Mouse (Mus musculus) gastrocnemius, adult 18-20 months (tissue): ENCODE results near the gene Igdcc3. TPM values are rescaled to one million over a fixed set of nuclear protein-coding genes. Genes with fewer than 3 reads are reported as not detected.

Experiments used
- DNase-seq: peaks from one replicate; pipeline ENCODE4 v3.0.0; 2021; ENCODE audit warnings: low spot score
- total RNA-seq, 2 experiments: library from RNA; stranded (reverse); gene quantifications; 2 replicates each; pipeline ENCODE4 v1.2.3; 2021

The Igdcc3 gene
- total RNA-seq, 2 experiments from 2014 or later: 0.21 to 0.32 TPM

DNA sequence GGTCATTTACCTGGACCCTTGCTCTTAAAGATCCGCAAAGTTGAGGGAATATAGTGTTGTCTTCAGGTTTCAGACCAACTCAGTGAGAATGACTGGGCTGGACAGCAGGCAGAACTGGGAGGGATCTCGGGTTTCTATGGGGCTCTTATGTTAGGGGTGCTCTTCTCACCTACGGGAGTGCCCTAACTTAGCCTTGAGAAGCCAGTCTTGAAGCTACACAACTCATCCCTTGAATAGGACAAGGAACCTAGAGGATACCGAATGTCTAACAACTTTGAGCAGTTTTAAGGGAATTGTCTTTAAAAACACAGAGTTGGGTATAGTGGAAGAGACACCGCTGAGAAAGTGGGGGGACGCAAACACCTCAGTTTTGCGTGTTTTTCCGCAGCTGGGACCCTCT is 498 bp upstream of the Igdcc3 start:
- DNase-seq: no peak

DNA sequence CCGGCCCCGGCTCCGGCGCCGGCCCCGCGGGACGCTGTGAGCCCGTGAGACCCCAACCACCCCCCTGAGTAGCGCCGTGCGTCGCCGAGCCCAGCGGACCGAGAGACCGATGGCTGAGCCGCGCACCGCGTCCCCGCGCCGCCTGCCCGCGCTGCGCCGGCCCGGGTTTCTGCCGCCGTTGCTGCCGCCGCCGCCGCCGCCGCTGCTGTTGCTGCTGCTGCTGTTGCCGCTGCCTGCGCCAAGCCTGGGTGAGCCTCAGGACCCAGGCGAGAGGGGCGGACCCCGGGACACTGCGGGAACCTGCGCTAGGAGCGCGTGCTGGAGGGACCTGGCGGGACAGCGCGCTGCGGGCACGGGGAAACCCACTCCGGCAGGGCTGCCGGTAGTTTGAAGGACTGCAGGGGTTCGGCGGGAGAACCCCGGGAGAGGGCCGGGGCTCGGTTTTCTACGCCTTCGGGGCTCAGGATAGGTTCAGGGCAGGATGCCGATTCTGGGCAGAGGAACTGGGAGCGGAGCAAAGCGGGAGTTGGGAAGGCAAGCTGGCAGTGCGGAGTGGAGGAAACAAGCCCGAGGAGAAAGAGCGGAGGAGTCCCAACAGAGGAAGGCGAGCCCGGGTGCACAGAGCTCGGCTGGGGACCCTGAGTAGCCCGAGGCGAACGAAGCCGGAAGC is 452 bp downstream of the Igdcc3 start:
- DNase-seq: peak; percentile 30

DNA sequence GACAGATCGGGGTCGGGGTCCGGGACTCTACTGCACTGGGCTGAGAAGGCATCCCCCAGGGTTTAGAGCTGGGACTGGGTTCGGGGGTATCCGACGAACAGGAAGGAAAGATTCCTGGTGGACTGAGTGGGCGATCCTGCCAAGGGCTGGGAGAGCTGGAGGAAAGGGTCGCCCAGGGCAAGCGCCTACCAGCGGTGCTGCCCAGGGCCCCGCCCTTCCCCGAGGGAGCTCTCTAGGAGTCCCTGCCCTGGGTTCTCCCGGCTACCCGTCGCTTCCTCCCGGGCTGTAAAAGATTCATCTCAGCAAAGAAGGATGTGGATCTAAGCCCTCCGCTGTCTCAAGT is 958 bp downstream of the Igdcc3 start:
- peak; percentile 21 for DNase-seq

DNA sequence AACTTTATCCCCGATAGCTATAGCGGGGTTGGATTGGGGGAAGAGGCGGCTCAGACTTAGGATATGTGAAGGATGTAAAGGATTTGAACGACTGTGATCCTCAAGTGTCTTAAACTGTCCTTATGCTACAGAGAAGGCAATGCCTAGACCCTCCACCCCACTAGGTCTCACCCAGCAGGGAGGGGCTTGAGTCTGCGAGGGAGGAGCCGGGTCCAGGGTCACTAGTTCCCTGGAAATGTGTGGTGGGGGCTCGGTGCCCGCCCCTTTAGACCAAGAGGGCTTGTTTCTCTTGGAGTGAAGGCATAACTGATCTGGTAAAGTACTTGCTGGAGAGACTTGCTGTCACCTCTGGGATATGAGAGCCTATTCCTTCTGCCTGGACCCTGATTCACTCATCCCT is 1.4 kb downstream of the Igdcc3 start:
- DNase-seq: no peak

DNA sequence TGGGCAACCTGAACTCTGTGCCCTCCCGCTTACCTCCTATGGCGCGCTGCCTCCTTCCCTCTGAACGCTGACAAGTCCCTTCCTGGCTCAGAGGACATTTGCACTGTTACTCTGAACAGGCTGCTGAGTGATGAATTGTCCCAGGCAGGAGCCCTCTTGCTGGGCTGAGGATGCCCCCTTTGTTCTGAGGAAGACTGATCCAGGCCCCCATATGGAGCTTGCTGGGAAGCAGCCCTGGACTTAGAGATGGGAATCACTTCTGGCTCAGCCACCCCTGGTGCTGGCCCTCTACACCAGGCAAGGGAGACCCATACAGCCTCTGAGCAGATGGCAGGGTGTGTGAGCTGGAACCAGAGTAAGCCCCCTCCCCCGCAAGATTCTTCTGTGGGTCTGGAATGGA is 5.0 kb downstream of the Igdcc3 start:
- no peak for DNase-seq

DNA sequence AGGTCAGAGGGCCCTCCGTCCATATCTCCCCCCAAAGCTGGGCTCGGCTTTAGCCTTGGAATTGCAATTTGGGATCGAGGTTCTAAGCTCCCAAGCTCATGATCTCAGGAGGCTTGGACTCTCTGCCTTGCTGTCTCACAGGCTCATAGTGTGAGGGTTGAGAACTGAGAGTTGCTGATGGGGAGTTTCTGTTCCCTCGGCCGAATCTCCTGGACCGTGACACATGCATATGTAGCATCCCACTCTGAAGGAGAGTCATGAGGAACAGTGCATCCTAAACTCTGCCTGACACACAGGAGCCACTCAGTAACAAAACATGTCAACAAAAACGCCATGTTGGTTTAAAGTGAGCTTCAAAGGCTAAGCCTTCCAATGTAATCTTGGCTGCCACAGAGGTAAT is 7.5 kb downstream of the Igdcc3 start:
- no peak for DNase-seq

DNA sequence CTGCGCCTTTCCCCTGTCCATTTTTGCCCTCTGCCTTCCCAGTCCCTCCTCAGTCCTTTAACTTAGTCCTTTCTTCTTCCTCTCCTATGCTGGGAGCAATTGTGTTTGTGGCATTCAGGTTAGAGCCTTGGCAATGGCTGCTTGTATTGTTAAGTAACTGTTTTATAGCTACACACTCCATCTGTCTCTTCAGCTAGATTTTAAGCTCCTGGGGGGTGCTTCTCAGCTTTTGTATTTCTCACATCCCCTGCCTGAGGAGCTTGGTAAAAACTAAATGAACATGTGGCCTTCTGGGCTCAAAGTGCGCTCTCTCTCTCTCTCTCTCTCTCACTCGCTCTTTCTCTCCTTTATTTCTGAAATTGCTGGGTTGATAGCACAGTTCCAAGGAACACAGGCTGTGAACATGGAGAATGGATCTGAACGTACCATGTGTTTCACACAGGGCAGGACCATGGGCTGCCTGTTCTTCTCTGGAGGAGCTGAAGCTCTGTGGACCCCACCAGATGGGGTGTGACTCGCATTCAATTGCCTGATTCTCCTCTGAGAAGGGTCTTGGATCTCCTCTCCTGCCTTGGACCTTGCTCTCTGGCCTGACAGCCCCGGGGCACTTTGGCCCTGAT is 11.8 kb downstream of the Igdcc3 start:
- no peak for DNase-seq

DNA sequence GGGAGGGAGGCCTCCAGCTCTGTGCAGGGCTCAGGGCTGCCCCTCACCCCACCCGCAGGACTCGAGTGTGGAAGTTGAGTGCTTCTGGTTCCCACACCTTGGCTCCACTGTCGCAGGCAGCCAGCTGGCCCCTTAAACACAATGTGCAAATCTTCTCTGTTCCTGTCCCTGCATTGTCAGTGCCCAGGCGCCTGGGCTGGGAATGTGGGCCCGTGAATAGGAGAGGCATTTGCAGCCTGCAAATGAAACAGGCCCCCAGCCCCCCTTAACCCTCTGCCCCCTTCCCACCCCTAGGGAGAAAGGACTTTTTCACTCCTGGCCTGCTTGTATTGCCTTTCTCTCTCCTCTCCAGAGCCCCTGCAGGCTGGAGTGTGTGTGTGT is 12.3 kb downstream of the Igdcc3 start:
- no peak for DNase-seq

DNA sequence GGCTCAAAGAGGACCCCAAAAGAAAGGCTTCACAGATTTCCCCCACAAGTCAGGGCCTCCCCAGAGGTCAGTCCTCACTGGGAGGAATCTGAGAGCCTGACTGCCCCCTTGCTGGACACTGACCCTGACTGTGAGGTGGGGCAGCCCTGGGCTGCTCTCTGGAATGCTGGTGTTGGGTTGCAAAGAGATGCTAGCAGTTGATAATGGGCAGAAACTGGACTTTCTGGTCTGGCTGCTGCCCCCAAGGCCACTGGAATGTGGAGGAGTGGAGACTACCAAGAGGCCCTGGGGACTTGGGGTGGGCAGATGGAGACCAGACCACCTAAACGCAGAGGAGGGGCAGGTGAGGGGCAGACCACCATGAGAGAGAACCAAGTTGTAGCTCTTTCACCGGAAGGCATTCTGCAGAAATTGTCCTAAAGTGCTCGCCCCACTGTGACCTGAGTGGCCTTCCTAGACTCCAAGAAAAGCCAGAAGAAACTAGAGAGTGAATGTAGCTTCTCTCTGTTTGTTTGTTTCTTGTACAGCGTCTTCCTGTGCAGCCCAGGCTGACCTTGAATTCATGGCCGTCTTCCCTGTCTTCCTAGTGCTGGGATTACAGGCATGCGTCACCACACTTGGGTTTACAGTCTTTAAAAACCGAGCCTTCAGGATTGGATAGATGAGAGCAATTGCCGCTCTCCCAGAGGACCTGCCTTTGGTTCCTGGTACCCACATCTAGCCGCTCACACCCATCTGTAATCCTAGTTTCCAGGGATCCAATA is 13.9 kb downstream of the Igdcc3 start:
- no peak for DNase-seq

DNA sequence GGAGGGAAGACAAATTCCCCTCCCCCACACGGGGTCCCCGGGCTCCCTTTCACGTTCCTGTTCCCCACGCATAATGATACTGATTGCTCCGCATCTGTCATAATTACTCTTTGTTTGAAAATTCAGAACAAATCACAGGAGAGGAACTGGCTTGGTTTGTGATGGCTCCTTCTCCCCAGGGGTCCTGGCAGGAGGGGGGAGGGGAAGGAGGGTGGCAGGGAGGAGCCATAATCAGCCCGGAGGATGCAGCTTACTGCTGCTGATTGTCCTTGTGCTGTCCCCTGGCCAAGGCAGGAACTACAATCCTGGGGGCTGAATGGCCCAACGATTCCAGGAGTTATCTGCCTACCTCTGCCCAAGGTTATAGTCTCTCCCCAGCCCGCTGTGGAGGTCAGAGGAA is 15.6 kb downstream of the Igdcc3 start:
- no peak for DNase-seq

DNA sequence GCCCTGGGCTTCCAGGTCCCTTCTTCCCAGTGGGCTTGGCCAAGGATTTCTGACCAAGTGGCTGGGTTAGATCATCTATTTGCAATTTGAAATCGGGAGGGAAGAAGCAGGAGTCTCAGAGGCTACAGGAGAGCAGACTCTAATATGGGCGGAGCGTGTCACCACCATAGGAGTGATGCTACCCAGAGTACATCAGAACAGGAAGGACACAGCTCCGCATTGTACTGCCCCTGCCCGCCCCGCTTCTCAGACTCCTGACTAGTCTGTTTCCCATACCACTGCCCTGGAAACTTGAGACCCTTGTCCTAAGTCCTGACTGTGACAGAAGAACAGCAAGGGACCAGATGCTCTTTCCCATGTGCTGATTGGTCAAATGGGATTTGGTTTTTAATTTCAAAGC is 16.6 kb downstream of the Igdcc3 start:
- DNase-seq: no peak

DNA sequence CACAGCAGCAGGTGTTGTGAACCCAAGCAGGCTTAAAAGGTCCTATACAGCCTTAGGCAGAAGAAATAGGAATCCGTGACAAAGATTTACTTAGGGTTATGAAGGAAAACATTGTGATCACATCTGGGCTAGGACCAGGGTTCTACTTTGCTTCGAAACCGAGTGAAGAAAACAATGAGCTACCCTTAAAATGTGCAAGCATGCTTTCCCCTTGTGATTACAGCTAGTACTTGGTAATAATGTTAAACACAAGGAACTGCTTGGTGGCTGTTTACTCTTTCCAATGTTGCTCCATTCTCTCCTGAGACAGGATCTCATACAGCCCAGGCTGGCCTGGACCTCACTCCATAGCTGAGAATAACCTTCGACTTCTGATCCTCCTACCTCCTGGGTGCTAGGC is 20.2 kb downstream of the Igdcc3 start:
- no peak for DNase-seq

DNA sequence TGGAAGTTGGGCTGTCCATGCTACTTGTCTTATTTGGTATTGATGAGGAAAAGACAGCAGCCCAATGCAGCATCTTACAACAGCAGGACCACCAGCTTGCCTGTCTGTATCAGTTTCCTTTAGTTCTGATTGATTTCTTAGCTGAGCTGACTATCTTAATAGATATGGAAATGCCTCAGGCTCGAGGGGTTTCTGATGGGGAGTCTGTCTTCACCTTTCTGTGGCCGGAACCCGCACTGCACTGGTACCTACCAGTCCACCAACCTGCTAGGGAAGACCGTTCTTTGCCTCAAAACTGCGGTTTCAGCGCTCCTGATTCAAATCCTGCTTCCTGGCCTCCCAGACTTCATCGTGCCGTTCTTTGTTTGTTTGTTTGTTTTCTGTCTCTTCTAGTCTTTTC is 20.9 kb downstream of the Igdcc3 start:
- DNase-seq: no peak

DNA sequence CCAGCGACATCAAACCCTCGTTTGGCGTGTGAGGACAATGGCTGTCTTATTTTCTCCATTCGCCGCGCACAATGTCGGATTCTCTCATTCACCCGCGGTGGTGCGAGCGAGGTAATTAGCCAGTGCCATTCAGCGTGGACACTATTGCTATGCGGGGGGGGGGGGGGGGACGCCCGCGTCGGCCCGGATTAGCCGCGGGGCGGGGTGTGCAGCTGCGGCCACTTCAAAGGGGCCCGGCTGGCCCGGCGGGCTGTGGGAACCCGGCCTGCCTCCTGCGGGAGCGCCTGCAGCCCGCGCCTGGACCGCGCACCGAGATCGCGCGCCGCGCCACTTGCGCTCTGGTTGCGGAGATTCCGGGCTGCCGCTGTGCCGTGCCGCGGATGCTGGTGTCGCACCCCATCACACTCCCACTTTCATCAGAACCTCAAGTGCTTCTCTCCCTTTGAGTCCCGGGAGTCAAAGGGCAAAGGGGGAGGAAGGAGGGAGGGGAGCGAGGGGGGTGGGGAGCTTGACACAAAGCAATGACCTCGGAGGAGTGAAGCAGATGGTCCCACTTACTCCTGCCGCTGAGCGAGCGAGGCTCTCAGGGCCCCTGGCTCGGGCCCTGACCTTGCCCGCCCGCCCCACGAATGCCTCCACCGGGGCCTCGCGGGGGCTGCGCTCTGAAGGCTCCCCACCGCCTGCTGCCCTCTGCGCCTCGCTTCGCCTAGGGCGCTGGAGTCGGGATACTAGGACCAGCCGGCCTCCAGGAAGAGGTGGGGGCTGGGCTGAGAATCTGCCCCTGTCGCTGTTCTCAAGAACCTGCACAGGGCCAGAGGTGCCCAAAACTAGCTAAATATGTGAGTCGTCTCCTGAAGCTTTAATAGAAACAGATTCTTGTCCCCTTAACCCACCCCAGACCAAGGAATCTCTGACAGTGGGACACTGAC is 22.0 kb downstream of the Igdcc3 start:
- DNase-seq: no peak

DNA sequence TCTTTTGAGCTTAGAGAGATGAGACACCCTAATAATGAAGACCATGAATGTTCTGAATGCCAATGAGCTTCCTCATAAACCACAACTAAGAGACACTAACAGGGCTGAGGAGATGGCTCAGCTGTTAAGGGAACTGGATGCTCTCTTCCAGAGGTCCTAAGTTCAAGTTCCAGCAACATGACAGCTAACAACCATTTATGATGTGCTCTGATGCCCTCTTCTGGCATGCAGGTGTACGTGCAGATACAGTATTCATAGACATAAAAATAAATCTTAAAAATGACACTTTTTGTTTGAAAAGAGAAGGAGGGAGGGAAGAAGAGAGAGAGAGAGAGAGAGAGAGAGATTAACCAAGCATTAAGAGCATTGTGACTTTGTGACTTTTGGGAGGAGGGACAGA is 23.9 kb downstream of the Igdcc3 start:
- no peak for DNase-seq

DNA sequence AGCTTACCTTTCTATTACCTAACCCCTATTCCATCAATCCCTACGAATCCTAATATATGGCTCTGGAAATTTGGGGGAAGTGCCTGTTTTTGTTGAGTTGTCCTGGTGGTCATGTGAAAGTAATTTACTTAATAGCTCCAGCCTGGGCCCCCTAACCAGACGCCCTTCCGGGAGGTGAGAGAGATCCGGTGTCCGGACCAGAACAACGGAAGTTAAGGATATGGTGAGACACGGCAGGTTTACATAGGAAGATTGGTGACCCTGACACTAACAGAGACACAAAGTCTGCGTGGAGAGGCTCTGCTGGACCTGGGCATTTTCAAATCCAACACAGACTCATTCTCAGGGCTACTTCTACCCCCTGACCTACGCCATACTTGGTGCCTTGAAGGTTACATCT is 25.4 kb downstream of the Igdcc3 start:
- DNase-seq: no peak

DNA sequence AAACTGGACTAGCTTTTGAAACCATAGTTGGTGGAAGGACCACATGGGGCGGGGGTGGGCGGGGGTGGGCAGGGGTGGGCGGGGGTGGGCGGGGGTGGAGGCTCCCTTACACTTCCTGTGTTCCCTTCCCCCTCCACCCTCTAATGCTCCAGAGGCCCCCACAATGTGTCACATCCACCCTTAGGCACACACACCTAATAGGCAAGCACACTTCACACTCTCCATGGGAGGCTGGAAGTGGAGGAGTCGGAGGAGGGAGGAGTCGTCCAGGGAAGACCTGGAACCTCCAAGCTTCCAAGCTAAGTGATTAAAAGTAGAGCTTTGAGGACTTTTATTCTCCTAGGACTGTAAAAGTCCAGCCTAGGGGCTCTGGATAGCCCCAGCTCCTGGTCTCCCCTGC is 27.5 kb downstream of the Igdcc3 start:
- DNase-seq: no peak

DNA sequence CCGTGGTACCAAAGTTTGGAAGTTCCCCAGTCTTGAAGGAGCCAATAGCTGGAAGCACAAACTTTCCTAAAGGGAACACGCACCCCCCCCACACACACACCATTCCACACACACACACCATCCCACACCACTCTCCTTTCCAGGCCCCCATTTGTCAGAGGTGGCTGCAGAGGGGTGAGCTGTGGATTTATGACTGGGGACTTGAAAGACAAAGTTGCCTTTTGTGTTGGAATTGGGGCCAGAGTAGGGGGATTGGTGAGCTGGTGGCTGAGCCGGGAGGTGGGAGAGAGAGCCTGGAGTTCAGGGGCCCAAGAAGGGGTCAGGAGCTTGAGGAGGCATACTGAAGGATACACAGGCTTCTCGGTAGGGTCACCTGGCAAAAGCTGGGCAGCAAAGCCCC is 28.0 kb downstream of the Igdcc3 start:
- DNase-seq: no peak

DNA sequence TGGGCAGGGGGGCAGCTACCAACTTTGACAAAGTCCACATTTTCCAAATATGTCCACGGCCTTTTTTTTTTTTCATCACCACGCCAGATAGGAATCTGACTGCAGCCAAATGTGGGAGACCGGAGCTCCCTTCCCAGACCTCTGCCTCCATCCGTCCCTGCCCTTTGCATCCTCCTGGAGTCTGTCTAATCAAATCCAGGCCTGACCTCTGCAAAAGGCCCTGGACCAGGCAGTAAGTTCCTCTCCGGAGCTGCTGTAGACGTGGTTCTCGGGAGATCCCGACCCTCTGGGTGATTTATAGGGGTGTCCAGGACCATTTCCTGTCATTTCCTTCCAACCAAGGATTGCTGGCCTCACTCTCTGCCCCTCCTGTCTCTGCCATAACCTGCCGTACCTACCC is 31.7 kb downstream of the Igdcc3 start:
- DNase-seq: no peak

DNA sequence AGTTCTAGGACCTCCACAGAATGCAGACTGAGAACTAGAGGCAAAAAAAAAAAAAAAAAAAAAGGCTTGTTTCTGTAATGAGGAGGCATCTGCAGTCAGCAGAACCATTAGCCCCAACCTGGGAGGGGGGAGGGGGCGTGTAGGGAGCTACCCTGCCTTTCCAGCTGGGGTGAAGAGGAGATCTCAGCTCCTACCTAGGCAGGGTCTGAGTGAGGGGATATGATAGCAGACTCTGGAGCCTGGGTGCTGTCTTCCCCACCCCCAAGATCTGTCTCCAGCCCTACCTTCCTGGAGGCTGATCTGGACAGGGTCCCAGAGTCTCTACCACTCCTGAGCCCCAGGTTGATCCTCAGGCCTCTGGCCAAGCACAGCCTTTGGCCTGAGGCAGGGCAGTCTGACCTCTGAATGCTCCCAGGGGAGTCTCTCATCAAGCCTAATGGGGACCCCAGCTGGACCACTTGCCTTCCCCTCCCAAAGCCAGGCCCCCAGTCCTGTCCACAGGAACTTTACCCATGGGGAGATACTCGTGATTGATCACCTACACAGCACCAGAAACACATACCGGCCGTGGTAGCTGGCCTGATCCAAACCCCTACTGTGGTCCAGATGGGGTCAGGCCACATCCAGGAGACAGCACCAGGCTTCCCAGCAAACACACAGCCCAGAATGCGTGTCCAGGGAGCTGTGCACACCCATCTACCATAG is 34.4 kb downstream of the Igdcc3 start:
- no peak for DNase-seq
